Mouse (Mus musculus) neural tube, embryonic 15.5 days (tissue): Measurements from ENCODE around the gene Snapc1. TPM values are rescaled to one million over a fixed set of nuclear protein-coding genes. Genes with fewer than 3 reads are reported as not detected.

Experiments used
- ATAC-seq: fragments of 200-750 bp; cut with Nextera tagmentation; 2 replicates; pipeline ENCODE4 v1.8.0; 2017; ENCODE audit warnings: mild to moderate bottlenecking, moderate TSS enrichment, moderate library complexity; ENCODE audit not compliant: low FRiP score
- H3K27ac ChIP-seq: fragments of 300-500 bp; sonication (generic); replicated peaks from 2 replicates; pipeline ENCODE4 v1.5.1; 2015; ENCODE audit warnings: mild to moderate bottlenecking, inconsistent platforms
- H3K27me3 ChIP-seq: fragments of 300-500 bp; sonication (generic); replicated peaks from 2 replicates; pipeline ENCODE4 v1.6.1; 2015; ENCODE audit warnings: inconsistent platforms
- H3K36me3 ChIP-seq: fragments of 300-500 bp; sonication (generic); 2 replicates; pipeline ENCODE4 v1.6.1; 2015; ENCODE audit warnings: inconsistent platforms
- H3K4me1 ChIP-seq: fragments of 300-500 bp; sonication (generic); 2 replicates; pipeline ENCODE4 v1.6.1; 2015; ENCODE audit warnings: inconsistent platforms
- H3K4me2 ChIP-seq: fragments of 300-500 bp; sonication (generic); 2 replicates; pipeline ENCODE4 v1.6.1; 2015; ENCODE audit warnings: inconsistent platforms, mild to moderate bottlenecking, moderate library complexity
- H3K4me3 ChIP-seq: fragments of 300-500 bp; sonication (generic); replicated peaks from 2 replicates; pipeline ENCODE4 v1.5.1; 2015; ENCODE audit warnings: mild to moderate bottlenecking, inconsistent platforms
- H3K9ac ChIP-seq: fragments of 300-500 bp; sonication (generic); replicated peaks from 2 replicates; pipeline ENCODE4 v1.6.1; 2015; ENCODE audit warnings: mild to moderate bottlenecking, inconsistent platforms
- H3K9me3 ChIP-seq: fragments of 300-500 bp; sonication (generic); replicated peaks from 2 replicates; pipeline ENCODE4 v1.6.1; 2016; ENCODE audit warnings: inconsistent platforms
- WGBS: fragments of 180-500 bp; shearing (Covaris S2); methylation state at CpG from one replicate; pipeline ENCODE4 v1.1.7; 2015; ENCODE audit warnings: mixed read lengths; 5-methylcytosine and 5-hydroxymethylcytosine counted together
- polyA plus RNA-seq: library from polyadenylated mRNA; unstranded; fragments of >200 nt; fragmentation: Nextera tagmentation; extraction: Ambion mirVana; gene quantifications from 2 replicates; pipeline ENCODE4 v1.2.1, GENCODE M21; 2015

The Snapc1 gene
- 33.5 and 35.1 TPM in 2 replicates for polyA plus RNA-seq

DNA sequence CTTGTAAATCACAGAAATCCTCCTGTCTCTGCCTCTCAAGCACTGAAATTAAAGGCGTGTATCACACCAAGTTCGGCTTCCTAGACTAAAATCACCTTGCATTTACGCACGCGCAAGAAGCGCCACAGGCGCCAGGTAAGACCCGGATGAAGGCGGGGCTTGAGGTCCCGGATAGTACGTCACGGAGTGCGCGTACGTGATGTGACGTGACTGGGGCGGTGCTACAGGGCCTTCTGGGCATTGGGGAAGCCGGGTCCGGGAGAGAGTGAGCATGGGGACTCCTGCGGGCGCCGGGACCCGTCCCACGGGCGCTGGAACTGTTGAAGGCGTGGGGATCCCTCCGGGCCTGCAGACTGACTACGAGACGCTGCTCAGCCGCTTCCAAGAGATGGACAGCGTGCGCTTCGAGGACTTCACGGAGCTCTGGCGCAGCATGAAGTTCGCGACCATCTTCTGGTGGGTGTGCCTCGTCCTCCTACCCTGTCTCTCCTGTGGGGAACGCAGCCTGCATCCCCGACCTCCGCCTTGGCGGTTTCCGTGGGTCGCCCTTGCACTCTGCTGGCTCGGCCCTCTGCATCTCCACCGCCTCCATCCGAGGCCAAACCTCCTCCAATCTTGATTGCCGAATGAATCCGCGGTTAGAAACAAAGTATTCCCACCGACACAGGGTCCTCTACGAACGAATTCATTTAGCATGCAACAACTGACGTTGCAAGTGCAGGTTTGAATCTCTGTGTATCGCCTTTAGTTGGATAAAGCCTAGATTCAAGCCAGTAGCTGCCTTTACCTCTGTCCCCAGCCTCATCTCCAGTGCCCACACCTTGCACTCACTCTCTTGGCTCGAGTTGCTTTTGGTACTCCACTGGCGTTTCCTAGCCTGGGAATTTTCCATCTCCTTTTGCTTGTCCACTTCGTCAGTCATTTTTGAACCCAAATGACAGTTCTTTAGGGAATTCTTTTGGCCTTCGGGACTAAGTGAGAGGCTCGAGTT is at the start of gene Snapc1:
Gene Snapc1, plus strand, starts transcription at position 191 of the 991 bp plus-strand sequence.
- Histone ChIP-seq H3K27me3 (no peaks in the 10 kb centered on the region; the same call in 1 of the 2 replicates), H3K4me1 (peaks cover 13% of the 10 kb centered on the region), H3K27ac (peak within 1 kb of the TSS; percentile 90), H3K36me3 (peaks cover 18% of the 10 kb centered on the region), H3K9me3 (no peaks in the 10 kb centered on the region), H3K4me3 (peak within 1 kb of the TSS; percentile 96), H3K9ac (peak within 1 kb of the TSS; percentile 86), H3K4me2 (peak within 1 kb of the TSS; percentile 81)
- WGBS: 1% methylated on average over 60 of the region's 60 CpGs
- ATAC-seq: peak; percentile 100

DNA sequence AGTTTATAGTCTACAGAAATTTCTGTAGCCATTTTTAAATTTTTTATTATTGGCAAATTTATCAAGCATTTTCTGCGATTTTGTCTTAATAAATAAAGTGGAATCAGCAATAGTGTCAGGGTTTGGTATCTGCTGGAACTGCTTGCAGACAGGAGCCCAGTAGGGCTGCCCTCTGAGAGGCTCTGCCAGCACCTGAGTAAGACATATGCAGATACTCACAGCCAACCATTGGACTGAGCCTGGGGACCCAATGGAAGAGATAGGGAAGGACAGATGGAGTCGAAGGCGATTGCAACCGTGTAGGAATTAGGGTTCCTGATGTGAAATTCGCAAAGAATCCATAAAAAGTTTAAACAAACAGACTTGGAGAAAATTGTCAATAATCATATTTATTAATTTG is 45.8 kb upstream of the Snapc1 start:
- Histone ChIP-seq H3K4me2 (no peak overlapping the region), H3K9me3 (no peaks in the 10 kb centered on the region), H3K4me1 (no peaks in the 10 kb centered on the region), H3K27ac (no peak overlapping the region), H3K4me3 (no peak overlapping the region), H3K27me3 (no peaks in the 10 kb centered on the region), H3K36me3 (no peaks in the 10 kb centered on the region), H3K9ac (no peak overlapping the region)
- no peak for ATAC-seq
- 92% methylated on average over 5 of the region's 5 CpGs for WGBS

DNA sequence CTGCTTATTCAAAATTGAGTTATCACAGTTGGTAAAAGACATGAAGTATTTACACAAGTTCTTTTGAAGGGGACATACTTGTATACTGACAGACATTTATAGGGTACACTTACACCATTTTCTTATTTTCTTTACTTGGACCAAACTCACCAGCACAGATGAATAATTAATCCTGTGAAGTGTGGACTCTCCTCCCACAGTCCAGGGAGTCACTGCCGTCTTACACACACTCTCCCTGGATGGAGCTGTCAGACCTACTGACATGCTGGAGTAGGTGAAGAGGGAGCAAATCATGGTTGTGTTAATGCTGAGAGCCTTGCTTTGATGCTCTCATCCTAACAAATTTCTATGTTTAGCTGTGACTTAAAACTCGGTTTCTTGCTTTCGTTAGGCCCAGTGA is 34.0 kb upstream of the Snapc1 start:
- no peaks in the 10 kb centered on the region for H3K9me3 ChIP-seq
- no peaks in the 10 kb centered on the region for H3K4me1 ChIP-seq
- H3K4me3 ChIP-seq: no peak overlapping the region
- H3K27ac ChIP-seq: no peak overlapping the region
- no peak overlapping the region for H3K9ac ChIP-seq
- 93% methylated on average over 3 of the region's 3 CpGs for WGBS
- H3K36me3 ChIP-seq: peaks cover 47% of the 10 kb centered on the region
- no peak for ATAC-seq
- no peak overlapping the region for H3K4me2 ChIP-seq
- no peaks in the 10 kb centered on the region for H3K27me3 ChIP-seq

DNA sequence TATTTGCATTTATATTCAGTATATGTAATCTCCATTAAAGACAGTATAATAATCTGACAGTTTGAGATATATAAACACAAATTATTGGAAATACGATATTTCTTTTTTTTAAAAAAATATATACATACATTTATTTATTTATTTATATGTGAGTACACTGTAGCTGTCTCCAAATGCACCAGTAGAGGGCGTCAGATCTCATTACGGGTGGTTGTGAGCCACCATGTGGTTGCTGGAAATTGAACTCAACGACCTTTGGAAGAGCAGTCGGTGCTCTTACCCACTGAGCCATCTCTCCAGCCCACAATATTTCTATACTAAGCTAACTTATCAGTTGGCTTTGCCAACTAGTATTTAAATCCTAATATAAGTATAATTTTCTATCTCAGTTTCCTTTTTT is 33.0 kb upstream of the Snapc1 start:
- peaks cover 47% of the 10 kb centered on the region for H3K36me3 ChIP-seq
- 64% methylated on average over 5 of the region's 5 CpGs for WGBS
- no peaks in the 10 kb centered on the region for H3K4me1 ChIP-seq
- H3K9ac ChIP-seq: no peak overlapping the region
- no peaks in the 10 kb centered on the region for H3K9me3 ChIP-seq
- no peak overlapping the region for H3K27ac ChIP-seq
- H3K4me3 ChIP-seq: no peak overlapping the region
- H3K4me2 ChIP-seq: no peak overlapping the region
- H3K27me3 ChIP-seq: no peaks in the 10 kb centered on the region
- ATAC-seq: no peak

DNA sequence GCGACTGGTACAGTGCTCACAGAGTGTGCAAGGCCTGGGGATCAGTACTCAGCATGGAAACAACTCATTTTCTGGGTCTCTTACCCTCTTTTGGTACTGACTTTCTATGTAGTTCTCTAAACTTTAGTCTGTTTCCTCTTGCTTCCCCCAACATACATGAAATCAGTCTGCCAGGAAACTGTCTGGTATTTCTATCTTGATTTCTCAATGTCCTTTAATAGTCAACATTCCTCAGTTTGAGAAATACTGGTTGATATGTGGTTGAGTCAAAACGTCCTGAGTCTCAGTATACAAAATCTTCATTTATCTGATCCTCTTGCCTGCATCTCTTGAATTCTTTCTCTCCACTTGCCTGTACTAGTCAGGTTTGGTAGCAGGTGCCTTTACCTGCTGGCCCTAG is 29.8 kb upstream of the Snapc1 start:
- H3K4me1 ChIP-seq: no peaks in the 10 kb centered on the region
- no peak overlapping the region for H3K27ac ChIP-seq
- no peak overlapping the region for H3K9ac ChIP-seq
- H3K4me2 ChIP-seq: no peak overlapping the region
- H3K27me3 ChIP-seq: no peaks in the 10 kb centered on the region
- H3K36me3 ChIP-seq: peaks cover 56% of the 10 kb centered on the region
- H3K9me3 ChIP-seq: no peaks in the 10 kb centered on the region
- no peak for ATAC-seq
- no peak overlapping the region for H3K4me3 ChIP-seq
- WGBS: 89% methylated on average over 2 of the region's 2 CpGs

DNA sequence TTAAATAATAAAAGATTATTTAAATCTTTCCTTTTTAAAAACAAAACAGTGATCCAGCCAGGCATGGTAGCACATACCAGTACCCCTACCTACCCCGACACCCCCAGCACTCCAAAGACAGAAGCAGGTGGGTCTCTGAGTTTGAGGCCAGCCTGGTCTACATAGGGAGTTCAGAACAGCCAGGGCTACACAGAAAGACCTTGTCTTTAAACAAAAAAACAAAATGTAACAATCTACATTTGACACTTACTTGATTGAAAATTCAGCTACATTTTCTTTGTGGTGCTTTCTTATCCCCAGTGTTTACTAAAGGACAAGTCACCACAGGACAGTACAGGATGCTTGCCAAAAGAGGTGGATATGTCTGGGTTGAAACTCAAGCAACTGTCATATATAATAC is 26.9 kb upstream of the Snapc1 start, which contains the start of gene Gm49321:
Gene Gm49321, plus strand, starts transcription at position 301 of the 400 bp plus-strand sequence.
- Histone ChIP-seq H3K27me3 (no peaks in the 10 kb centered on the region), H3K9me3 (no peaks in the 10 kb centered on the region), H3K4me2 (no peak within 1 kb of the TSS), H3K4me1 (no peaks in the 10 kb centered on the region), H3K9ac (no peak within 1 kb of the TSS), H3K36me3 (peaks cover 62% of the 10 kb centered on the region), H3K4me3 (no peak within 1 kb of the TSS), H3K27ac (no peak within 1 kb of the TSS)
- WGBS: 95% methylated on average over 1 of the region's 1 CpGs
- ATAC-seq: no peak

DNA sequence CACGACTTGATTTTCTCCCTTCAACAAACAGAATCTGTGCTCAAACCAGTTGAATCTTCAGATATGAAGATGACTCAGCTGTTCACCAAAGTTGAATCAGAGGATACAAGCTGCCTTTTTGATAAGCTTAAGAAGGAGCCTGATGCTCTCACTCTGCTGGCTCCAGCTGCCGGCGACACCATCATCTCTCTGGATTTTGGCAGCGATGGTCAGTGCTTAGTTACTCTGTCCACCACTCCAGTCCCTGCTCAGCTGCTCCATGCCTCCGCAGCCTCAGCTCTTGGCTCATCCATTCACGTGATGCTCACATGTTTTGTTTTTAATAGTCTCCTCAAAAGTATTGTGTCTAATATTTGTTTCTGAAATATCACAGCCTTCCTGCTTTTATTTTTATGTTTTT is 24.7 kb upstream of the Snapc1 start:
- Histone ChIP-seq H3K4me3 (no peak overlapping the region), H3K27me3 (no peaks in the 10 kb centered on the region), H3K9me3 (no peaks in the 10 kb centered on the region), H3K27ac (no peak overlapping the region), H3K36me3 (peaks cover 58% of the 10 kb centered on the region), H3K4me1 (no peaks in the 10 kb centered on the region), H3K4me2 (no peak overlapping the region), H3K9ac (no peak overlapping the region)
- WGBS: 96% methylated on average over 6 of the region's 6 CpGs
- ATAC-seq: no peak

DNA sequence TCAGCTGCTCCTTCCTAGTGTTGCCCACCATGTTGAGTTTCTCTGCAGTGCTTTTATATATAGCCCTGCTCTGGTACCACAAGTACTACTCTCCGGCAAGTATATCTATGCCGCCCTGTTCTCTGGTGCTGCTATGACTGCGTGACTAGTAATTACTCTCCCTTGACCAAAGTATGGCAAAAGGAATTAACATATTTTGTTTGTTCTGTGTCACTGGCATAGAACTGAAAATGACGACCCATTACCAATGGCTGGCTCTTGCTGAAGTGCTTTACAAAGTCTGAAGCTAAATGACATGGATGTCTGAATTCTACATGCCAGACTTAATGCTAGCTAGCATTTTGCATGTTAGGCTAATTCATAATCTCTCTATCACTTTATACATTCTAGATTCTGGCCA is 15.9 kb upstream of the Snapc1 start:
- Histone ChIP-seq H3K9me3 (no peaks in the 10 kb centered on the region), H3K4me2 (no peak overlapping the region), H3K4me1 (peaks cover 18% of the 10 kb centered on the region), H3K27me3 (no peaks in the 10 kb centered on the region), H3K9ac (no peak overlapping the region), H3K36me3 (peaks cover 21% of the 10 kb centered on the region), H3K4me3 (no peak overlapping the region), H3K27ac (no peak overlapping the region)
- whole genome bisulfite sequencing: 93% methylated on average over 4 of the region's 4 CpGs
- no peak for ATAC-seq

DNA sequence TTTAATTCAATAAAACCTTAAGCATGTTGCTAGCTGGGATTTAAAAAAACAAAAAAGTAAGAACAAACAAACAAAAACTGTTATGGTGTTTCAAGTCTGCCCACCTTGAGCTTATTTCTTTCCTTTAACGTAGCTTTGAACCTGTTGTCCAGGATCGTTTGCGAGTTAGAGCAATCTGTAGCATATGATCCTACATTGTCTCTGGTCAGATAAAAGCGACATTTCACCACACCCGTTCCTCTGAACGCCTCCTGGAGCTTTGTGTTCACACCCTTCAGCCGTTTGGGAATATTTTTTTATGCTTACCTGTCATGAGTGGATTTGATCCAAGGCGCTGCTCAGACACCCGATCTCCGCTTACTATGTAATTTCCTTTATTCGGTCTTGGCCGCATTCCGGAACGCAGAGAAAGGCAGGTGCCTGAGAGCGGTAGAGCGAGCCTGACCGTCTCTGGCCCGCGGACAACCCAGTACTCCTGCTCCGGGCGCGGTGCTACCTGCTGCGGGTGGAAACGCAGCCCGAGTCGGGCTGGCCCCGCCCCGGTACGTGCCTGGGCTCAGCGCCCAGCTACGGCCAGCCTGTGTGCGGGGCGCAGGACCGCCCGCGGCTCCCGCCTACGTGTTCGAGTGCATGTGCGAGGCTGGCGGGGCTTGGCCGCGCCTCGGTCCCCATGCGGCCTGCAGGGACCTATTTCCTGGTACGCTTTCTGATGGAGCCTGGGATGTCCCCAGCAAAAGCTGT is 14.8 kb upstream of the Snapc1 start:
- no peak overlapping the region for H3K27ac ChIP-seq
- H3K9ac ChIP-seq: peak overlapping the region; percentile 59
- no peaks in the 10 kb centered on the region for H3K27me3 ChIP-seq
- 5% methylated on average over 46 of the region's 46 CpGs for WGBS
- peak; percentile 83 for ATAC-seq
- H3K9me3 ChIP-seq: no peaks in the 10 kb centered on the region
- peak overlapping the region; percentile 86 for H3K4me2 ChIP-seq
- peak overlapping the region; percentile 46 for H3K4me3 ChIP-seq
- H3K4me1 ChIP-seq: peaks cover 20% of the 10 kb centered on the region
- peaks cover 12% of the 10 kb centered on the region for H3K36me3 ChIP-seq

DNA sequence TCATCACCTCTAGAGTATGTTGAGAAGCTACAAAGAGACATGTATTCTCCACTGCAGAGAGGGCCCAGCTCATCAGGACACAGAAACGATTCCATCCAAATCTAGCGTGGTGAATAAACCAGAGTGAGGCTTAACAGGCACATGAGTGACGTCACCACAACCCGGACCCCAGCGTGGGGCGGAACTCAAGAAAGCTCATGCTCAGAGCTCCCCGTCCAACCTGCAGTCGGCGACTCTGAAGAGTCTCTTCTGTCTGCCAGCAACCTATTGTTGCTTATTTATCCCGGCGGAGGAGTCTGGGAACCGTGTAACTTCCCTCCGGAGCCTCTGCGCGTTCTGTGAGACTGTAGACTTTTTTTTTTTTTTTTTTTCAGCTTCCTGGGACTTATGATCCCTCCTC is 11.4 kb upstream of the Snapc1 start:
- H3K4me3 ChIP-seq: peak overlapping the region; percentile 33
- no peaks in the 10 kb centered on the region for H3K27me3 ChIP-seq
- H3K9me3 ChIP-seq: no peaks in the 10 kb centered on the region
- 9% methylated on average over 15 of the region's 15 CpGs for WGBS
- ATAC-seq: peak; percentile 60; the same call in 1 of the 2 replicates
- H3K36me3 ChIP-seq: no peaks in the 10 kb centered on the region
- H3K27ac ChIP-seq: no peak overlapping the region
- peaks cover 20% of the 10 kb centered on the region for H3K4me1 ChIP-seq
- H3K4me2 ChIP-seq: peak overlapping the region; percentile 60
- peak overlapping the region; percentile 23 for H3K9ac ChIP-seq

DNA sequence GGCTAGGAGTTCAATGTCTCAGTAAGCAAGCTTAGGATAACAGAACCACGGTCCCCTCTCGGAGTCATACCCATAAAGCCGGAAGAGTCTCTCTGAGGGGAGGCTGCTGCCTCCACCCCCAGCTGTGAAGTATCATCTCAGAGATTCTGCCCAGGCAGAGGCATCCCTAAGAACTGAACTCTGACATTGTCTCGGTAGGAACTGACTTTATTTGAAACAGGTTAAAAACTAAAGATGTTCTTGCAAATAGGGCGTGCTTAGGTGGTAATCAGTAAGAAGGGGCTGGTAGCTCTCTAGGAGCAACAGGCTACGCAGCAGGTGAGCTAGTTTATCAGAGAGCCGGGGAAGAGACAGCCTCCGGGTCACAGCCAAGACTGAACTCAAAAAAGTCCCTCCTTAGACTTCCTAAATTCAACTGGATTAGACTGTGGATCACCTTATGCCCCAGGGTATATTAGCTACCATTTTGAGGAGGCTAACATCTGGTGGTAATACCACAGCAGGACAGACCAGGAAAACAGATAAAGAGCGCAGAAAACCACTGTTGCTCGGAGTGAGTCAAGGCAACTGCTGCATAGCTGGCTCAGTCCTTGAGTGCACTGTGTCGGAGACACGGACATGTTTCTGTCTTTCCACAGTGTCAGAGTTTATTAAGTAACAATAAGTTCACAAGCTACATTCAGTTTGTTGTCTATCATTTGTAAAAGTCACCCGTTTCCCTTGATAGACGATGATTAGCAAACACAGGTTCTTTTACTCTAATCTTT is 10.7 kb upstream of the Snapc1 start:
- WGBS: 55% methylated on average over 14 of the region's 14 CpGs
- peaks cover 20% of the 10 kb centered on the region for H3K4me1 ChIP-seq
- no peaks in the 10 kb centered on the region for H3K27me3 ChIP-seq
- H3K27ac ChIP-seq: no peak overlapping the region
- H3K9ac ChIP-seq: 0 out of 2 replicates have a peak overlapping the region, but pooled peaks have one; percentile 23
- H3K4me2 ChIP-seq: peak overlapping the region; percentile 60
- H3K36me3 ChIP-seq: no peaks in the 10 kb centered on the region
- ATAC-seq: no peak
- no peaks in the 10 kb centered on the region for H3K9me3 ChIP-seq
- peak overlapping the region; percentile 33 for H3K4me3 ChIP-seq
